Mouse (Mus musculus): ENCODE measurements around the gene Gm21117. TPM values are rescaled to one million over a fixed set of nuclear protein-coding genes. Genes with fewer than 3 reads are reported as not detected.
"Not testable (repeated sequence)": the region's sequence is repeated elsewhere in the genome, so short reads cannot be mapped to it uniquely, and the experiment has no call there.

The Gm21117 gene
- polyA plus RNA-seq (2015; fragmentation: Nextera tagmentation; extraction: Ambion mirVana), result not detected in 2 replicates

- not testable (repeated sequence) for ATAC-seq; H3K4me3 ChIP-seq (ENCODE audit: low read depth, low read length); H3K4me1 ChIP-seq (ENCODE audit: control insufficient read depth, insufficient read depth, low read length); H3K27me3 ChIP-seq (ENCODE audit: control insufficient read depth, insufficient read depth, low read depth, low read length); H3K27ac ChIP-seq (ENCODE audit: low read length); H3K4me2 ChIP-seq (ENCODE audit: low read length); H3K36me3 ChIP-seq (ENCODE audit: control insufficient read depth, insufficient read depth, low read length); H3K9ac ChIP-seq (ENCODE audit: low read depth, low read length); H3K9me3 ChIP-seq (replicated peaks; ENCODE audit: control insufficient read depth, low read length, poor library complexity, severe bottlenecking)
- WGBS, result no CpG with 5 or more reads among the region's 6 CpGs
Measured at GRCm38 (mm10) chrY:51124920-51125319, at the start of gene Gm21117. Gene Gm21117 (plus strand): TSS chrY:51125220.

Data from midbrain, embryonic 16.5 days (tissue).